Mouse (Mus musculus) cerebellum, postnatal 25 days (tissue): ENCODE measurements around the gene Prpf4.
A peak's percentile ranks its signal among the peaks of the same experiment; 100 is the strongest.

Experiments
- DNase-seq, 2 experiments: peaks; one replicate each; pipeline ENCODE4 v3.0.0; 2021; ENCODE audit warnings: mixed read lengths in 2 of 2

The Prpf4 gene

GRCm38 (mm10) chr4:62389592-62390512 lies 18.7 kb upstream of the Prpf4 start:
- no peak for DNase-seq

- DNase-seq = no peak
Measured at GRCm38 (mm10) chr4:62391892-62392291, 16.7 kb upstream of the Prpf4 start.

GRCm38 (mm10) chr4:62393459-62393858 lies 15.1 kb upstream of the Prpf4 start:
- no peak for DNase-seq

GRCm38 (mm10) chr4:62395806-62396205 lies 12.8 kb upstream of the Prpf4 start:
- no peak for DNase-seq

GRCm38 (mm10) chr4:62397616-62398365 lies 10.8 kb upstream of the Prpf4 start:
- no peak for DNase-seq

GRCm38 (mm10) chr4:62398956-62399355 lies 9.6 kb upstream of the Prpf4 start:
- DNase-seq = no peak

- peak in 1 of 2 experiments; percentile 12 for DNase-seq
Measured at GRCm38 (mm10) chr4:62406133-62406532, 2.5 kb upstream of the Prpf4 start.

GRCm38 (mm10) chr4:62407730-62408582 lies 641 bp upstream of the Prpf4 start:
- DNase-seq = peak; percentile 66 to 71

- no peak for DNase-seq
Measured at GRCm38 (mm10) chr4:62409615-62410014, 1.0 kb downstream of the Prpf4 start.

GRCm38 (mm10) chr4:62410325-62410724 lies 1.7 kb downstream of the Prpf4 start:
- no peak for DNase-seq

GRCm38 (mm10) chr4:62411606-62412005 lies 3.0 kb downstream of the Prpf4 start:
- no peak for DNase-seq

- DNase-seq = no peak
Measured at GRCm38 (mm10) chr4:62418448-62418847, 9.9 kb downstream of the Prpf4 start.

GRCm38 (mm10) chr4:62419091-62419490 lies 10.5 kb downstream of the Prpf4 start:
- DNase-seq = peak; percentile 65 to 73

GRCm38 (mm10) chr4:62425891-62426290 lies 17.3 kb downstream of the Prpf4 start:
- no peak for DNase-seq

- DNase-seq = peak; percentile 27 to 42
Measured at GRCm38 (mm10) chr4:62427978-62428758, 19.6 kb downstream of the Prpf4 start.

GRCm38 (mm10) chr4:62429616-62430015 lies 21.0 kb downstream of the Prpf4 start:
- DNase-seq = no peak

GRCm38 (mm10) chr4:62430678-62431077 lies 22.1 kb downstream of the Prpf4 start:
- DNase-seq = no peak

- DNase-seq = no peak
Measured at GRCm38 (mm10) chr4:62431522-62431921, 22.9 kb downstream of the Prpf4 start.

- DNase-seq = no peak
Measured at GRCm38 (mm10) chr4:62433939-62434870, 25.6 kb downstream of the Prpf4 start.

GRCm38 (mm10) chr4:62435081-62435480 lies 26.5 kb downstream of the Prpf4 start, which contains the start of gene Rnf183:
Gene Rnf183, minus strand, starts transcription at chr4:62435252.
- no peak for DNase-seq
